Mouse (Mus musculus): Measurements from ENCODE around the gene Rpl36al.

The Rpl36al gene

DNA sequence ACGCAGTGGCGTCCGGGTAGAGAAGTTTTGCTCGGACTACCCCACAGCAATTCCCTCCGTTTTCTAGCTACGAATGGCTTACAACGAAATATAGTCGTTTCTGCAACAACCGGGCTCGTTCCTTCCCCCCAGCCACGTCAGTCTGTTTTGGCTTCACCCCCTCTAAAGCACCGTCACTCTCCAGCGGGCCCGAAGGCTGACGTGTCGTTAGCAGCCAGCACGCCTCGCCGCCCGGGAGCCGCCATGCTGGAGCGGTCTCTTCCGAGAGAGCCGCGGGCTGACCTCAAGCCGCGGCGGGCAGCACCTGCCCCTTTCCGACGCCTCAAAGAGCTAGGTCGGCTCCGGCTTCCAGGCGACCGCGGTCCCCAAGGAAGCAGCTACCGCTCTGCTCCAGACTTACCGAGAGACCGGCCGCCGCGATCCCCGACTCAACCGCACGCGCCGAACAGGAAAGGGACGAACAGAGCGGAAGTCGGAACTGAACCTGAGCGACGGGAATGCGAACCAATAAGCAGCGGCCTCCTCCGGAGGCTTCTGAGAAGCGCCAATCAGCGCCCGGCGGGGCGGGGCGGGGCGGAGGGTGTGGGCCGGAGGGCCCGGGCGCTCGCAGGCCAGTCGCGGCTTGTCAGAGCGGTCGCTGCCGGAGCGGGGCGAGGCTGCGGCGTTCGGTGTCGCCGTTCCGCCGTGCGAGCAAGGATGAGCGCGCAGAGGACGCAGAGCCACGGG is at the start of gene Rpl36al, which contains the start of gene Mgat2:
Gene Rpl36al, minus strand, starts transcription at position 501 of the 726 bp plus-strand sequence.
Gene Mgat2, plus strand, starts transcription at position 575 of the 726 bp plus-strand sequence.
- DNase-seq (ENCODE audit: low spot score in 2 of 2), result peak; percentile 98

DNA sequence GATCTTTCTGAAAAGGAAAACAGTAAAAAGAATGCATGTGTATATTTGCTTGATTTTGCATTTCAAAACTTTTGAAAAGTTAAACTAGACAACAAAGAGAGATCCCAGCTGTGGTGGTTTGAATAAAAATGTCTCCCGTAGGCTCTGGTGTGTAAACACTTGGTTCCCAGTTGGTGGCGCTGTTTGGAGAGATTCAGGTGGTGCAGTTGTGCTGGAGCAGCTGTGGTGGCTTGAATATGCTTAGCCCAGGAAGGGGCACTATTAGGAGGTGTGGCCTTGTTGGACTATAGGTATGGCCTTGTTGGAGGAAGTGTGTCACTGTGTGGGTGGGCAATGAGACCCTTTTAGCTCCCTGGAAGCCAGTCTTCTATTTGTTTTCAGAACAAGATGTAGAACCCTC is 45.4 kb upstream of the Rpl36al start:
- no peak for DNase-seq (ENCODE audit: low spot score in 2 of 2)

DNA sequence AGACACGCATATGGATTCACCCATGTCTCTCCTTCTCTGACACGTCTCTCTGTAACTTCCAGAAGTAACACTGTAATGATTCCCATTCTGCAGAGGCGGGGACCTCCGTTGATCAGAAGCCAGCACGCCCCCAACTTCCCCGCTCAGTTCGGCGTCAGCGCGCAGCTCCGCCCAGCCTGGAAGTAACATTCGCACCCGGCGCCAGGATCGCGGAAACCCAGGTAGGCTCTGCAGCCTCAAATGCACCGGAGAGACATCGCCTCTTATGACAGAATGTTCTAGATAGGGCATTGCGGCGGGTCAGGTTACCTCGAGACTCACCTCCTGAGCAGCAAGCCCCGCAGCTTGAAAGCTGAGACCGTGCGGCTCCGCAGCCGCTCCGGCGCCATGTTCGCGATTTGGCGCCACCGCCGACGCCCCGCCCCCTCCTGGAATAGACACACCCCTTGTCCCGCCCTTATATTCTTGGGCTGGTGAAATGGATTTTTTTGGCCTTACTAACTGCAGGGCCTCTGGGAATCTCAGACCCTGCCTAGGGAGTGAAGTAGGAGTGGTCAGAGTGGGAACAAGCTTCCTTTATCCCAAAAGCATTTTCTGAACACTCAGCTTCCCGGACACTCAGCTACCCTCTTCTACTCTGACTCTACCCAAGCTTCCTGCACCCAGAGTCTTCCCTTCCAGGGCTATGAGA is 44.0 kb upstream of the Rpl36al start, which contains the start of gene Pole2:
Gene Pole2, minus strand, starts transcription at position 420 of the 691 bp plus-strand sequence.
- peak; percentile 85 to 91 for DNase-seq (ENCODE audit: low spot score in 2 of 2)

DNA sequence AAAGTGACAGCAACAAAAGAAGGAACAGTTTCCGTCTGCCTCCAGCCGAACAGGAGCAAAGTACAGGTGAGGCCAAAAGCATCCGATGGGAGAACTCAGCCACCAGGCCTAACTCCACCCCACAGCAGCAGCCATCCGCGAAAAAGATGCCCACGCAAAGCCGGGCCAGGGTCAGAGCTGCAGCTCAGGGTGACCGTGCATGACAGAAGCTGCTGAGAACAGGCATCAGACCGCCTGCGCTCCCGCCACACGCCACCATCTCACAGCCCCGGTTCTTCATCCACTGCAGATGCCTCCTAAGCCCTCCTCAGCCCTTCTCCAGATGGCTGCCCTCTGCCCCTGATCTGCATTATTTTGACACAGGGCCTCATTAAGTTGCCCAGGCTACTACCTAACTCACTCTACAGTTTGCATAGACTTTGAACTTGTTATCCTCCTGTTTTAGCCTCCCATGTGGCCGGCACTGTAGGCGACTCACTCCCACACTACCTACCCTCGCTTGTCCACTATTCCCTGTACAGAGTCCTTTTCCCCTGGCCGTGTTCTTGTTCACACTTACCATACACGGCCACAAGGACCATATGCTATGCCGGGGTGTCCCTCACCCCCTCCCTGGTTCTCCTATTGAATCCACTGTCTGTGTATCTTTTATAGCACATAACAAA is 36.9 kb upstream of the Rpl36al start:
- DNase-seq (ENCODE audit: low spot score in 2 of 2), result no peak

DNA sequence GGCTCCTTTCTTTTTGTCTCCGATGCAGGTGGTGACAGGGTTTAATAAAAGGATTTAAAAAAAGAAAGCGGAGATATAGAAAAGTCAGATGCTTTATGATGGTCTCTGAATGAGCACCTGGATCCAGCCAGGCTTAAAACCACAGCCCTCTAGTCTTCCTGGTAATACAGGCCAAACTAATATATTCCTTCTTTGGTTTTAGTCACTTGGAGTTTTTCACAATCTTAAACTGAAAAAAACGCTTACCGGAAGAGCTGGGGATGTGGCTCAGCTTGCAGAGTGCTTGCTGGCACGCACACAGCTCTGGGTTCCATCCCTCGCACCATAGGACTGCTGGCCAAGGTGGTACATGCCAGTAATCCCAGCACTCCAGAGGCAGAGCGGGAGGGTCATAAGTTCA is 32.7 kb upstream of the Rpl36al start:
- no peak for DNase-seq (ENCODE audit: low spot score in 2 of 2)

DNA sequence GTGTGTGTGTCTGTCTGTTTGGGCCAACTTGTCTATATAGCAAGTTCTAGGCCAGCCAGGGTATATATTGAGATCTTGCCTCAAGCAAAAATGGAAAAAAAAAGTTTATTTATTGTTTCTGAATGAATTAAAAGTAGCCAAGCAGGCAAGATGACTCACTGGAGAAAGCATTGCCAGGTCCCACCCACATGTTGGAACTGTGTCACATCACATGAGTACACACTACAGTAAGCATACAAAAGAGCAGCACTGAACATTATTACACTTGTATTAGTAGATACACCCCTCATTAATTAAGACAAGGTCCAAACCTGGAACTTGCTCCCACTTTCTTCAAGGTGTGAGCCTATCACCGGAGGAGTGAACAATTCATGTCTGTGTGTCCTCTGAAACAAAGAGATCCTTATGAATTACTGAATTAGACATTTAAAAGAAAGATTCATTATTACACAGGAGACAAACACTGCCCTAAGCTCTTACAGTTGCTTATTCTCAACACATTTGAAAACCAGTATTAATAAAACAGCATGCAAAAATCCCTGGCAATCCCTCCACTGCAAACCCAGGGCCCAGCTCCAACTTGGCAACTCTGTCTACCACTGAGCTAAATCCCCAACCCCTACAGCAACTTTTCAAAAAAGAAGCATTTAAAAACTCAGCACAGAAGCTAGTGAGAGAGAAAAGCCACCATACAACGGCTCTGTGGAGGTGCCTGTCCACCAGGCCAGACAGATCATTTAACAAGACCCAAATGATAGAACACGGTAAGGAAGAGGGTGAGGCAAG is 31.3 kb upstream of the Rpl36al start:
- DNase-seq (ENCODE audit: low spot score in 2 of 2), result peak; percentile 30 to 74

DNA sequence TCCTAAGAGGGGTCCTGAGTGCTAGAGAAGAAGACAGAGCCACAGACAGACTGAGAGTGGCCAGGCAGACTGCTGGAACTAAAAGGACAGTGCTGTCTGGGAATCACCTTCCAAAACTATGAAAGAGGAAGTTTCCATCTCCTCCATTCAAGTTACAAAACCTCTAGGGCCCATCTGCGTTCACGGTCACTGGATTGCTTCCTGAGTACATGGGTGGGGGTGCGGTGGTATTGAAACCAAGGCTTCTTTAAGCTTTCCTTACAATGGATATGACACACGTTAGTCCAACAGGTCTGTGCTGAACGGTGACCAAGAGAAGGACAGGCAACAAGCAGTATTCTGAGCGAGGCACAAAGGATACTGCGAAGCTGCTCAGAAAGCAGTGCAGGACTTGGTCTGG is 30.5 kb upstream of the Rpl36al start:
- DNase-seq (ENCODE audit: low spot score in 2 of 2), result no peak

DNA sequence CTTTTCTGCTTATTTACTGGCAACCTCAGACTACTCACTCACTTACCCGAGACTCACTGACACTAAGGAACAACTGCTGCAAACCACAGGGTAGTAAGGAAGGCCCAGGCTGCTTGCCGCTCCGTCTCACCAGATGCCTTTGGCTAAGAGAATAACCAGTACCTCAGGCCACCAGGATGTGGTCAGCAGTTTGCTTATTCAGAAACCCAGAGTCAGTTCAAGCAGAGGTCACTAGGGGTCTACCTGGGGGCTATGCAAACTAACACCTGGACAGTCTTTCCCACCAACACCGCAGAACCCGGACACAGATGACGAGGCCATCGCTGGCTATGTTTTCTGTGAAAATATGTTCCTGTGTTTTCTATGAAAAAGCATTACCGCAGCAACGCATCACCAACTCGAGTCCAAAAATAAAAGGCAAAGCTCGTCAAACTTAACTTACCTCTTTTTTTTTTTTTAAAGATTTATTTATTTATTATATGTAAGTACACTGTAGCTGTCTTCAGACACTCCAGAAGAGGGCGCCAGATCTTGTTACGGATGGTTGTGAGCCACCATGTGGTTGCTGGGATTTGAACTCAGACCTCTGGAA is 29.4 kb upstream of the Rpl36al start:
- no peak for DNase-seq (ENCODE audit: low spot score in 2 of 2)

DNA sequence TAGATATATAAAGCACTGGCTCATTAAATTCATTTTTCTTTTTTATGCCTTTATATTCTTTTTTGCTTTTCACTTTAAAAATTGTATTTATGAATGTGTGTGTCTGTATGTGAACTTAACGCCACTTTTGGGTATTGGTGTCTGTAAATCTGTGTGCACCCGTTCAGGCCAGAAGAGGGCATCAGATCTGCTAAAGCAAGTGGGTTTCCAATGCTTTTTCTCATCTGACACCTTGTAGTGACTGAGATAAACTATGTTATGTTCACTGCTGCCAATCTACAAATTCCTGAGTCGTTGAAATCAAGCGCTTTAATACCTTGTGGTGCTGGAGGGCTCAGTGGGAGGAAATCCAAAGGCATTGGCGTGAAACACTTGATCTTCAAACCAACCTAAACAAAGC is 27.2 kb upstream of the Rpl36al start:
- no peak for DNase-seq (ENCODE audit: low spot score in 2 of 2)

DNA sequence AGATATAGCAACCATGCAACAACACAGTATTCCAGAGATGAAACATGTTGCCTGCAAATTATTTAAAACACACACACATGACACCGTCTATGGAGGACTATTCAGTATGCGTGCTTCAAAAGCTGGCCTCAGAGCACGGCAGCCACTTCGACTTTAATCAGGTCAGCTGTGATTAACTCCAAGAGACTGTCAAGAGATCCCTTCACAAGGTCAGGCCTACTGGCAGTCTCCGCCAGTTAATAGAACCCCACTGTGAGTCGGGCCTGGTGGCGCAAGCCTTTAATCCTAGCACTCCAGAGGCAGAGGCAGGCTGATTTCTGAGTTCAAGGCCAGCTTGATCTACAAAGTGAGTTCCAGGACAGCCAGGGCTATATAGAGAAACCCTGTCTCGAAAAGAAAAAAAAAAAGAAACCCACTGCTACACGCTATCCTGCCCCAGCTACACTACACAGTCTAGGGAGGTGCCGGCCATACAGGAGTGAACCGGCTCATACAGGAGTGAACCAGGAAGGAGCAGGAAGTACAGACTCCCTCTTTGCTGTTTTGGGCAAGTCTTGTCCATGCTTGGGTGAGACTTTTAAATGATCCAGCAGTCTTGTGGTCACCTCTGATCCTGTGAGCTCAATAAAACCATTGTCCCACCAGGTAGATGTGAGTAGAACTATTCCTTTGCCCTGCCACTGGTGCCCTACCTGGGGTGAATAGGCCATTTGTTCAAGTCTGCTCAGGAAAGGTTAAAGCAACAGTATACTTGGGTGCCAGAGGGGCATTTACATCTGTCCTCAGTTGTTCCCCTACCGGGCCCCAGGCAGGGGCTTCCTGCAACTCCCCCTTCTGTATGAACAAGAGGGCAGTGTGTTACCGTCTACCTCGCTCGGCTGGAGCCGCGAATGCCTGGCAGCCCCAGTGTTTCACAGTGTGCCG is 26.4 kb upstream of the Rpl36al start:
- no peak for DNase-seq (ENCODE audit: low spot score in 2 of 2)

DNA sequence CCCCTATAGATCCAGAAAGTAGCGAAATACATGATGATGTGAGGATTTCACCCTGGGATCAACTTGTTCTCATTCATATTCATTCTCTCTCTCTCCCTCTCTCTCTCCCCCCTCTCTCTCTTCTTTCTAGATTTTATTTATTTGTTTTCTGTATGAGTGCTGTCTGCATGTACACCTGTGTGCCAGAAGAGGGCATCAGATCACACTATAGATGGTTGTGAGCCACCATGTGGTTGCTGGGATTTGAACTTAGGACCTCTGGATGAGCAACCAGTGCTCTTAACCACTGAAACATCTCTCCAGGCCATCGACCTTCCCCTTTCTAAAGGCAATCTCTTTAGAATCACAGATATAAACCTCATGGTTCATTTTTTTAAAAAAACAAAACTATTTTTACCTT is 24.6 kb upstream of the Rpl36al start:
- DNase-seq (ENCODE audit: low spot score in 2 of 2), result no peak

DNA sequence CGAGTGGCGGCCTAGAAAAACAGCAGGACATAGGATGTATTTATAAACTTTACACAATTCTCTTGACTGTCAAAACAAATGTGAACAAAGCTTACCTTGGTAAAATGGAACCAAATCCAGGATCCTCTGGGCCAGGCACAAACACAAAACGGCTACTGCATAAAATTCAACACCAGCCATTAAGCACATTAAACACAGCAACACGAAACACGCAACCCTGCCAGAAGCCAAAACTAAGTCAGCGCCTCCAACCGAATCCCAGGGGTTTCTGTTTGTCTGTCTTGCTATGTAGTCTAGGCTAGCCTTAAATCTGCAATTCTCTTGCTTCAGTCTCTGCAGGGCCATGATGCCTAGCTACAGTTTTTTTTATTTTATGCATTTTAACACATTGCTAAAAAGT is 24.0 kb upstream of the Rpl36al start:
- no peak for DNase-seq (ENCODE audit: low spot score in 2 of 2)

DNA sequence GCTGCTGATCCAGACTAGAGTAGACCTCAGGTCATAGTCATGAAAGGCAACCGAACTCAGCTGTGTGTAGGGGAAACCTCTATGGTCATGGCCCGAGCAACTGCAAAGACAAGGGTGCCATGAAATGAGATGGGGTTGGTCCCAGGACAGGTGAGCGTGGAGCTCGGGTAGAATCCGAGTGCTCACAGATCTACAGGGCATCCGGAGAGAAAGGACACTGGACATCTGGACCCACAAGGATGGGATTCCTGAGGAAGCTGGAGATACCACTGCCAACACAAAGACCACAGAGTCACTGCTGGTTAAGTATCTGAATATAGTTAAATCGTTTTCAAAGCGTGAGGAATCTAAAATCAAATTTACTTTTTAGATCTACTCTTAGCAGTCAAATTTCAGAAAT is 23.5 kb upstream of the Rpl36al start:
- DNase-seq (ENCODE audit: low spot score in 2 of 2), result no peak

DNA sequence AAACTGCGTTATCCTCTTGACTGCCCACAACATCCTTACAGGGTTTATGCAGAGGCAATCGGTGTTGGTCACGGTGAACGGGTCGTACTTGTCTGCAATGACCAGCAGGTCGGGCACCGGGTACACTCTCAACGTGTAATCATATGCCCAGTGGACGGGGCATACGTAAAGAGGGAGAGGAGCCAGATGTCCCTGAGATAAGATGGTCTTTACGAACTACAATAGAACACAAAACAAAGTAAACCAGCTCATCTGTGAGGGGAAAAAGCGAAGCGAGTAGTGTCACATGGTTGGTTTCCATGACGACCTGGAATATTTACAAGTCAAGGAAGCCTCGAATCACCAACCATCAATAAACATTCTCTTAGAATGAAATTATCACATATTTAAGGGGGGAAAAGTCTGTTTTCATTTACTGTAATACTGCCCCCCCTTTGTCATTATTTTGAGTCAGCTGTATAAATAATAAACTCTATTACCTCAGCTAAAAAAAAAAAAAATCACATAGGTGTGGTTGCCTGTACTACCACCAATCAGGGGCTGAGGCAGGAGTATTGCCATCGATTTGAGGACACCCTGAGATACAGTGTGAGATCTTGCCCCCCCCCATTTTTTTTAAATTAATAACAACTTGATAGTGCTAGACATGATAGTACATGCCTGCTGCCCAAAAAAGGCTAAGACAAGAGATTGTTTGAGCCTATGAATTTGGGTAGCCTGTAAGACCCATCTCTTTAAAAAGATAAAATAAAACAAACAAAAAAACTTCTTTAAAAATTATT is 20.4 kb upstream of the Rpl36al start, which contains the start of gene Gm49384:
Gene Gm49384, minus strand, starts transcription at position 216 of the 782 bp plus-strand sequence.
- no peak for DNase-seq (ENCODE audit: low spot score in 2 of 2)

DNA sequence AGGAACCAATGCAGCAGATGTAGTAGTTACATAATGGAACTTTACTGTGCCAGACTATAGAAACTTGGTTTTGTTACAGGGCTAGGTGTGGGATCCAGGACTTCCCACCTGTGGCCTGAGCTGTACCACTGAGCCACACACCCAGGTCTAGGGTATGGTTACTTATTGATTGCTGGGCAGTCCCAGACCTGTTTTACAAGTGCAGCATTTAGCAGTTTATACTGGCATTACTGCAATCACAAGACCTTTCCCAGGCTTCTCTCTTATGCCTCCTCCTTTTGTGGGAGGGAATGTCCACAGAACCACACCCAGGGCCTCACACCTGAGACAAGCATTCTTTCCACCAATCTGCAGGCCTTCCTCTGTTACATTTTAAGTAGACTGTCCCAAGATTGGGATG is 15.1 kb upstream of the Rpl36al start:
- DNase-seq (ENCODE audit: low spot score in 2 of 2), result no peak

DNA sequence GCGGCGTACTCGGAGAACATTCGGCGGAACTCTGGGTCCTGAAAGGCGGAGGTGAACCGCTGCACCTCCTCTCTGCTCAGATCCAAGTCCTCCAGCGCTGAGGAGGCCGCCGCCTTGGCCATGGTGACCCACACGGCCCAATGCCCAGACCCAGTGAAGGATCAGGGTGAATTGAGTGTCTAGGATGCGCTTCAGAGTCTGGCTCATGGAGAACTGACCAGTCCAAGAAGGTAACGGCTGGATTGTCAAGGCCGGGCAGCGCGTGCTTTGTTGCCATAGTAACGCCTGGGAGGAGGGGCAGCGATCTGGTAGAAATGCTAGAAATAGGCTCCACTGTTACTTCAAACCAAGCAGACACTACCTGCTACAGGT is 14.3 kb upstream of the Rpl36al start, which contains the start of gene Dnaaf2:
Gene Dnaaf2, minus strand, starts transcription at position 266 of the 372 bp plus-strand sequence.
- peak; percentile 39 to 61 for DNase-seq (ENCODE audit: low spot score in 2 of 2)

DNA sequence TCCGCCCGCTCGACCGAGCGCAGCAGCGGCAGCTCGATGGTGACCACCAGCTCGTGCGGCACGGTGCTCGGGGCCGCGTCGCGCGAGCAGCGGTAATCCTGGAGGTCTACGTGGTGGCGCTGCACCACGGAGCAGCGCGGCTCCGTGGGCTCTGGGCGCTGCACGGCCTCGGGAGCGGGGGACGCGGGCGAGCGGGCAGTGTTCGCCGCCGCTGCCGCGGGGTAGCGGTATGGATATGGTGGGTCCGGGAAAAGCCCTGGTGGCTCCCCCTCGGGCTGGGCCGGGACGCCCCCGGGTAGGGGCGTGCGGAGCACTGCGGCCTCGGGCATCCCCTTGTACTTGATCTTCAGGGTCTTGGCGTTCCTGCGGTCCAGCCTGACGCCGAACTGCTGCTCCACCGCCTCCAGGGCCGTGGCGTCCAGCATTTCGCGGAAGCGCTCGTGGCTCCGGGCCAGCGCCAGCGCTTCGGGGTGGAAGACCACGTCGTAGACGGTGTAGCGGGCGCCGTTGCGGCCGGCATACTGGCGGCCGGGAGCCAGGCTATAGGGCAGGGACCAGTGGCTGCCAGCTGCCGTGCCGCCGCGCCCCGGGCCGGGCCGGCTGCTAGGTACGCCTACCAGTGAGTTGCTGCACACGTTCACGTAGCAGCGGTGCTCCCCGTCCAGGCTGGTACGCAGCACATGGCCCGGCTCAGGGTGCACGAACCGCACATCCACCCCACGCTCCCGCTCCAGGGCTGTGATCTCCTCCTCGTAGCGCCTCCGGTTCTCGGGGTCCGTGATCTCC is 13.7 kb upstream of the Rpl36al start:
- peak; percentile 22 to 59 for DNase-seq (ENCODE audit: low spot score in 2 of 2)
